Mouse (Mus musculus) neural tube, embryonic 14.5 days (tissue): Measurements from ENCODE around the gene Cox15. TPM values are rescaled to one million over a fixed set of nuclear protein-coding genes. Genes with fewer than 3 reads are reported as not detected.

Source experiments
- ATAC-seq: fragments of 200-750 bp; cut with Nextera tagmentation; 2 replicates; pipeline ENCODE4 v1.8.0; 2017; ENCODE audit warnings: low read depth, mild to moderate bottlenecking, moderate TSS enrichment, moderate library complexity
- H3K27ac ChIP-seq: fragments of 300-500 bp; sonication (generic); 2 replicates; pipeline ENCODE4 v1.5.1; 2014; ENCODE audit warnings: low read depth, mild to moderate bottlenecking, control low read depth, low read length, moderate library complexity, mixed read lengths
- H3K27me3 ChIP-seq: fragments of 300-500 bp; sonication (generic); 2 replicates; pipeline ENCODE4 v1.6.1; 2014; ENCODE audit warnings: low read length; ENCODE audit not compliant: control insufficient read depth, insufficient read depth
- H3K36me3 ChIP-seq: fragments of 300-500 bp; sonication (generic); 2 replicates; pipeline ENCODE4 v1.6.1; 2014; ENCODE audit warnings: low read length, mixed read lengths; ENCODE audit not compliant: control insufficient read depth, insufficient read depth
- H3K4me1 ChIP-seq: fragments of 300-500 bp; sonication (generic); 2 replicates; pipeline ENCODE4 v1.6.1; 2014; ENCODE audit warnings: low read length; ENCODE audit not compliant: control insufficient read depth, insufficient read depth
- H3K4me2 ChIP-seq: fragments of 300-500 bp; sonication (generic); 2 replicates; pipeline ENCODE4 v1.6.1; 2014; ENCODE audit warnings: mild to moderate bottlenecking, low read depth, low read length, control low read depth
- H3K4me3 ChIP-seq: fragments of 300-500 bp; sonication (generic); 2 replicates; pipeline ENCODE4 v1.5.1; 2014; ENCODE audit warnings: low read depth, low read length, control low read depth, mixed read lengths
- H3K9ac ChIP-seq: fragments of 300-500 bp; sonication (generic); replicated peaks from 2 replicates; pipeline ENCODE4 v1.6.1; 2014; ENCODE audit warnings: low read depth, mild to moderate bottlenecking, control low read depth, low read length, mixed read lengths
- H3K9me3 ChIP-seq: fragments of 300-500 bp; sonication (generic); 2 replicates; pipeline ENCODE4 v1.6.1; 2016; ENCODE audit warnings: low read length; ENCODE audit not compliant: control insufficient read depth
- WGBS: fragments of 180-500 bp; shearing (Covaris S2); extraction: QIAGEN DNeasy Blood & Tissue Kit; methylation state at CpG from one replicate; pipeline ENCODE4 v1.1.7; 2014; 5-methylcytosine and 5-hydroxymethylcytosine counted together
- polyA plus RNA-seq: library from polyadenylated mRNA; unstranded; fragments of >200 nt; fragmentation: Nextera tagmentation; extraction: Ambion mirVana; gene quantifications from 2 replicates; pipeline ENCODE4 v1.2.1, GENCODE M21; 2014

The Cox15 gene
- polyA plus RNA-seq, 1 experiment from 2014 or later: 12.0 TPM

GRCm38 (mm10) chr19:43781980-43782379 lies 29.2 kb upstream of the Cox15 start, which contains the start of gene Abcc2:
Abcc2 (plus strand) TSS chr19:43782192.
- H3K9ac ChIP-seq: no peak within 1 kb of the TSS
- no peak within 1 kb of the TSS for H3K4me3 ChIP-seq
- H3K9me3 ChIP-seq: no peaks in the 10 kb centered on the region
- 84% methylated on average over 3 of the region's 3 CpGs for WGBS
- no peaks in the 10 kb centered on the region for H3K36me3 ChIP-seq
- no peaks in the 10 kb centered on the region for H3K4me1 ChIP-seq
- no peak within 1 kb of the TSS for H3K4me2 ChIP-seq
- ATAC-seq: no peak
- H3K27me3 ChIP-seq: no peaks in the 10 kb centered on the region
- H3K27ac ChIP-seq: no peak within 1 kb of the TSS

GRCm38 (mm10) chr19:43780391-43780790 lies 27.6 kb upstream of the Cox15 start:
- Histone ChIP-seq H3K4me1 (no peaks in the 10 kb centered on the region), H3K9ac (no peak overlapping the region), H3K4me2 (no peak overlapping the region), H3K36me3 (no peaks in the 10 kb centered on the region), H3K4me3 (no peak overlapping the region), H3K9me3 (no peaks in the 10 kb centered on the region), H3K27me3 (no peaks in the 10 kb centered on the region), H3K27ac (no peak overlapping the region)
- no peak for ATAC-seq
- WGBS: 93% methylated on average over 5 of the region's 5 CpGs

GRCm38 (mm10) chr19:43777308-43777707 lies 24.5 kb upstream of the Cox15 start:
- 82% methylated on average over 2 of the region's 2 CpGs for WGBS
- Histone ChIP-seq H3K4me1 (no peaks in the 10 kb centered on the region), H3K27me3 (no peaks in the 10 kb centered on the region), H3K9me3 (no peaks in the 10 kb centered on the region), H3K36me3 (no peaks in the 10 kb centered on the region), H3K9ac (no peak overlapping the region), H3K4me2 (no peak overlapping the region), H3K27ac (no peak overlapping the region), H3K4me3 (no peak overlapping the region)
- no peak for ATAC-seq

- Histone ChIP-seq H3K4me3 (no peak overlapping the region), H3K4me2 (no peak overlapping the region), H3K36me3 (no peaks in the 10 kb centered on the region), H3K4me1 (no peaks in the 10 kb centered on the region), H3K27ac (no peak overlapping the region), H3K9me3 (no peaks in the 10 kb centered on the region), H3K9ac (no peak overlapping the region), H3K27me3 (no peaks in the 10 kb centered on the region)
- ATAC-seq: no peak
- 84% methylated on average over 4 of the region's 4 CpGs for WGBS
These were observed 23.8 kb upstream of the Cox15 start for GRCm38 (mm10) chr19:43776561-43776960.

GRCm38 (mm10) chr19:43775433-43775832 lies 22.6 kb upstream of the Cox15 start:
- H3K36me3 ChIP-seq: no peaks in the 10 kb centered on the region
- H3K9me3 ChIP-seq: no peaks in the 10 kb centered on the region
- H3K27me3 ChIP-seq: no peaks in the 10 kb centered on the region

GRCm38 (mm10) chr19:43772311-43772710 lies 19.5 kb upstream of the Cox15 start:
- Histone ChIP-seq H3K4me1 (no peaks in the 10 kb centered on the region), H3K9me3 (no peaks in the 10 kb centered on the region), H3K4me2 (no peak overlapping the region), H3K36me3 (0 out of 2 replicates have a peak, but pooled peaks cover 3% of the 10 kb centered on the region), H3K27me3 (no peaks in the 10 kb centered on the region), H3K9ac (no peak overlapping the region), H3K27ac (no peak overlapping the region), H3K4me3 (no peak overlapping the region)
- WGBS: 64% methylated on average over 6 of the region's 6 CpGs
- ATAC-seq: no peak

More at GRCm38 (mm10) chr19:43775433-43775832, 22.6 kb upstream of the Cox15 start:
- H3K9ac ChIP-seq: no peak overlapping the region
- ATAC-seq: no peak
- no peak overlapping the region for H3K4me2 ChIP-seq
- no peak overlapping the region for H3K4me3 ChIP-seq
- WGBS: 87% methylated on average over 10 of the region's 10 CpGs
- no peaks in the 10 kb centered on the region for H3K4me1 ChIP-seq
- no peak overlapping the region for H3K27ac ChIP-seq

- 0 out of 2 replicates have a peak, but pooled peaks cover 3% of the 10 kb centered on the region for H3K36me3 ChIP-seq
These were observed 18.7 kb upstream of the Cox15 start for GRCm38 (mm10) chr19:43771499-43771969.

GRCm38 (mm10) chr19:43770584-43770983 lies 17.8 kb upstream of the Cox15 start:
- 0 out of 2 replicates have a peak, but pooled peaks cover 3% of the 10 kb centered on the region for H3K36me3 ChIP-seq
- H3K4me1 ChIP-seq: no peaks in the 10 kb centered on the region
- ATAC-seq: no peak
- no peaks in the 10 kb centered on the region for H3K27me3 ChIP-seq
- H3K9ac ChIP-seq: no peak overlapping the region
- no peak overlapping the region for H3K4me3 ChIP-seq
- 92% methylated on average over 4 of the region's 4 CpGs for WGBS
- no peaks in the 10 kb centered on the region for H3K9me3 ChIP-seq
- no peak overlapping the region for H3K4me2 ChIP-seq
- H3K27ac ChIP-seq: no peak overlapping the region

More at GRCm38 (mm10) chr19:43771499-43771969, 18.7 kb upstream of the Cox15 start:
- no peak for ATAC-seq
- WGBS: 89% methylated on average over 5 of the region's 5 CpGs
- Histone ChIP-seq H3K4me1 (no peaks in the 10 kb centered on the region), H3K4me2 (no peak overlapping the region), H3K9me3 (no peaks in the 10 kb centered on the region), H3K4me3 (no peak overlapping the region), H3K27ac (no peak overlapping the region), H3K9ac (no peak overlapping the region), H3K27me3 (no peaks in the 10 kb centered on the region)

- WGBS: 86% methylated on average over 5 of the region's 5 CpGs
- Histone ChIP-seq H3K4me1 (no peaks in the 10 kb centered on the region), H3K9ac (no peak overlapping the region), H3K4me2 (no peak overlapping the region), H3K27ac (no peak overlapping the region), H3K36me3 (0 out of 2 replicates have a peak, but pooled peaks cover 3% of the 10 kb centered on the region), H3K9me3 (no peaks in the 10 kb centered on the region), H3K4me3 (no peak overlapping the region), H3K27me3 (no peaks in the 10 kb centered on the region)
- no peak for ATAC-seq
These were observed 16.7 kb upstream of the Cox15 start for GRCm38 (mm10) chr19:43769366-43769960.
